Mouse (Mus musculus) ES-Bruce4 (cell line): ENCODE measurements around the gene CN725425. TPM values are rescaled to one million over a fixed set of nuclear protein-coding genes. Genes with fewer than 3 reads are reported as not detected.

Source experiments
- H3K27ac ChIP-seq: 2 replicates; pipeline ENCODE4 v1.5.1; 2012; ENCODE audit warnings: low read length, inconsistent platforms; ENCODE audit not compliant: insufficient read depth
- H3K27me3 ChIP-seq: 2 replicates; pipeline ENCODE4 v1.6.1; 2012; ENCODE audit warnings: mild to moderate bottlenecking, low read length, inconsistent platforms; ENCODE audit not compliant: control insufficient read depth, poor library complexity, insufficient read depth, severe bottlenecking
- H3K36me3 ChIP-seq: 2 replicates; pipeline ENCODE4 v1.6.1; 2012; ENCODE audit warnings: inconsistent platforms, mild to moderate bottlenecking, low read length, moderate library complexity; ENCODE audit not compliant: control insufficient read depth, poor library complexity, insufficient read depth, severe bottlenecking
- H3K4me1 ChIP-seq: one replicate; pipeline ENCODE4 v1.8.1; 2011; ENCODE audit warnings: low read length; ENCODE audit not compliant: control insufficient read depth, insufficient read depth
- H3K4me3 ChIP-seq: 2 replicates; pipeline ENCODE4 v1.5.1; 2011; ENCODE audit warnings: low read depth, mild to moderate bottlenecking, low read length
- H3K9ac ChIP-seq: 2 replicates; pipeline ENCODE4 v1.6.1; 2012; ENCODE audit warnings: low read depth, mild to moderate bottlenecking, inconsistent platforms; ENCODE audit not compliant: poor library complexity, severe bottlenecking
- H3K9me3 ChIP-seq: replicated peaks from 2 replicates; pipeline ENCODE4 v1.6.1; 2012; ENCODE audit warnings: mild to moderate bottlenecking, low read length, inconsistent platforms; ENCODE audit not compliant: control insufficient read depth, poor library complexity, insufficient read depth, severe bottlenecking
- CTCF ChIP-seq: IDR thresholded peaks from one replicate; pipeline ENCODE4 v1.8.1; 2011; ENCODE audit warnings: low read depth, low read length
- EP300 ChIP-seq: IDR thresholded peaks from 2 replicates; pipeline ENCODE4 v1.6.1; 2011; ENCODE audit warnings: low read depth, low read length; ENCODE audit not compliant: insufficient read depth
- POLR2A ChIP-seq: IDR thresholded peaks from one replicate; pipeline ENCODE4 v1.8.1; 2011; ENCODE audit warnings: low read length; ENCODE audit not compliant: insufficient read depth
- polyA plus RNA-seq: library from polyadenylated mRNA; stranded (reverse); fragments of >200 nt; gene quantifications from 2 replicates; pipeline ENCODE4 v1.2.4, GENCODE M21; 2011; ENCODE audit warnings: low read depth; ENCODE audit not compliant: missing spikeins, insufficient read depth, insufficient read length

The CN725425 gene
- polyA plus RNA-seq = 1.4 and 2.2 TPM in 2 replicates

GRCm38 (mm10) chr15:91199256-91199905 lies at the start of gene CN725425:
Gene CN725425, plus strand, starts transcription at chr15:91199494.
- H3K9me3 ChIP-seq = no peaks in the 10 kb centered on the region
- H3K27ac ChIP-seq = no peak within 1 kb of the TSS
- no peak for TF ChIP-seq POLR2A
- no peak for TF ChIP-seq CTCF
- no peak for TF ChIP-seq EP300
- H3K27me3 ChIP-seq = no peaks in the 10 kb centered on the region
- H3K4me1 ChIP-seq = no peaks in the 10 kb centered on the region
- H3K9ac ChIP-seq = no peak within 1 kb of the TSS
- peak within 1 kb of the TSS; percentile 70 for H3K4me3 ChIP-seq
- no peaks in the 10 kb centered on the region for H3K36me3 ChIP-seq

- Histone ChIP-seq H3K27ac (no peak overlapping the region), H3K4me3 (no peak overlapping the region), H3K27me3 (no peaks in the 10 kb centered on the region), H3K36me3 (no peaks in the 10 kb centered on the region), H3K9ac (no peak overlapping the region), H3K9me3 (no peaks in the 10 kb centered on the region), H3K4me1 (no peaks in the 10 kb centered on the region)
- TF ChIP-seq EP300 = no peak
These were observed 46.7 kb upstream of the CN725425 start for GRCm38 (mm10) chr15:91152592-91152991.

DNA sequence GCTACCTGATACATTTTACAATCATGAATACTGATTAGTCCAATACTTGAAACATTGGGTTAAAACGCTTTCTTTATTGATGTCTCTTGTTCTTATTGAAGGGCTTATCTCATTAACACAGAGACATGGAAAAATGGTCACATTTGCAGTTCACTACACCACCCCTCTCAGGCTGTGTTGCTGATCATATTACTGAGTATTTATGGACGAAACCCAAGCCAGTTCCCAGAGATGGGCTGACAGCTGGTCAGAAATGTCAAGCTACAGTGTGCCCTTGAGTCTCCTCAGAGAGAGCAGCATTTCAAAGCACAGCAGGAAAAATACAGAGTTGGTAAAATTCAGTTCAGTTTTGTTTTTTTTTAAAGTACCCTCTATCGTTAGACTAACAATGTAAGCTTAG lies 46.0 kb upstream of the CN725425 start:
- Histone ChIP-seq H3K27ac (no peak overlapping the region), H3K9me3 (no peaks in the 10 kb centered on the region), H3K9ac (no peak overlapping the region), H3K27me3 (no peaks in the 10 kb centered on the region), H3K4me1 (no peaks in the 10 kb centered on the region), H3K36me3 (no peaks in the 10 kb centered on the region), H3K4me3 (no peak overlapping the region)
- no peak for TF ChIP-seq POLR2A
- TF ChIP-seq CTCF = no peak
- no peak for TF ChIP-seq EP300

- Histone ChIP-seq H3K36me3 (no peaks in the 10 kb centered on the region), H3K27ac (no peak overlapping the region), H3K9ac (no peak overlapping the region), H3K4me3 (no peak overlapping the region), H3K27me3 (no peaks in the 10 kb centered on the region), H3K9me3 (no peaks in the 10 kb centered on the region), H3K4me1 (no peaks in the 10 kb centered on the region)
- TF ChIP-seq EP300 (no peak), CTCF (no peak), POLR2A (no peak)
These were observed 38.1 kb upstream of the CN725425 start for GRCm38 (mm10) chr15:91161153-91161552.

GRCm38 (mm10) chr15:91163454-91163853 lies 35.8 kb upstream of the CN725425 start:
- Histone ChIP-seq H3K4me1 (no peaks in the 10 kb centered on the region), H3K27ac (no peak overlapping the region), H3K27me3 (no peaks in the 10 kb centered on the region), H3K9ac (no peak overlapping the region), H3K9me3 (no peaks in the 10 kb centered on the region), H3K36me3 (no peaks in the 10 kb centered on the region), H3K4me3 (no peak overlapping the region)
- TF ChIP-seq POLR2A (no peak), CTCF (no peak), EP300 (no peak)

GRCm38 (mm10) chr15:91165021-91165420 lies 34.3 kb upstream of the CN725425 start:
- Histone ChIP-seq H3K4me3 (no peak overlapping the region), H3K9me3 (no peaks in the 10 kb centered on the region), H3K27ac (no peak overlapping the region), H3K9ac (no peak overlapping the region), H3K4me1 (no peaks in the 10 kb centered on the region), H3K27me3 (no peaks in the 10 kb centered on the region), H3K36me3 (no peaks in the 10 kb centered on the region)
- TF ChIP-seq CTCF (peak; percentile 39), EP300 (no peak)
